Mouse (Mus musculus): Measurements from ENCODE around the gene 4933402N22Rik.
"Not testable (repeated sequence)": the region's sequence is repeated elsewhere in the genome, so short reads cannot be mapped to it uniquely, and the experiment has no call there.

4933402N22Rik gene

GRCm38 (mm10) chr5:11917743-11918142 lies at the start of gene 4933402N22Rik:
Gene 4933402N22Rik, plus strand, starts transcription at chr5:11918043.
- not testable (repeated sequence) for DNase-seq (ENCODE audit: low spot score)

DNA sequence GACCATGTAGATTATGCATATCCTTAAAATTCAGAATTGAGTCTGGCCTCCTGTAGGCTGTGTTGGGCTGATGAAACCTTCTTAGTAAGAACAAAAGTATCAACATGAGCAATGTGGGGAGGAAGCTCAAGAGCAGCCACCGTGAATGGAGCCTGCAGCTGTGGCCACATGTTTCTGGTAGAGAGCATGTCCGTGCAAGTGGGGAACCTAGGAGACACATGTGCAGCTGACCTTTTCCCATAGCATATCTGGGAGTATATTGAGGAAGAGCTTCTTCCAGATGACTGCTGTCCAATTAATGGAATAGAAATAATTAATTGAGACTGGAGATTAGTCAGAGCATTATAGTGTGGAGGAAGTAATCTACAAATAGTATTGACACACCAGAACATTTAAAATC lies 5.9 kb downstream of the 4933402N22Rik start:
- DNase-seq (ENCODE audit: low spot score) = not testable (repeated sequence)

Data from urinary bladder, postnatal 14 days (tissue).